In genomic region chr1:176929710-176930109, GRCm38 (mm10) we compare ENCODE assay signal across 10 mouse cellular contexts.
DNase-seq lines count a peak whose midpoint lies in the region; ATAC-seq and TF ChIP-seq lines count a peak whose summit lies in the region.
"Had no signal": no experiment of that assay in that cellular context is flagged by ENCODE, and none has a peak within 500 bp of the region (broad histone marks: within the 10 kb centered on the region; RNA-seq: fewer than 3 reads in every experiment).

No protein-coding gene starts in this region.

- no peak overlapping the region for H3K27ac ChIP-seq in liver, embryonic 12.5 days
- H3K27ac ChIP-seq in liver, embryonic 11.5 days (ENCODE audit: low read depth, low read length), result no peak overlapping the region
- peak overlapping the region; percentile 55 for H3K27ac ChIP-seq in forebrain, embryonic 13.5 days
- H3K27ac ChIP-seq in hindbrain, postnatal 0 days, result peak overlapping the region; percentile 79
- no peak overlapping the region for H3K27ac ChIP-seq in neural tube, embryonic 15.5 days (replicated peaks)
- no peak overlapping the region for H3K27ac ChIP-seq in kidney, embryonic 16.5 days (ENCODE audit: low read length)
- H3K27ac ChIP-seq: lung, embryonic 15.5 days had no signal

- no peak for TF ChIP-seq CTCF in hindbrain, postnatal 0 days (IDR thresholded peaks at IDR 0.05; ENCODE audit: low read depth)

- peak; percentile 52; the same call in 1 of the 2 replicates for ATAC-seq in liver, embryonic 12.5 days
- ATAC-seq in liver, embryonic 11.5 days (replicated peaks; ENCODE audit: low FRiP score), result no peak
- ATAC-seq in forebrain, embryonic 13.5 days, result peak; percentile 74
- peak; percentile 96 for ATAC-seq in hindbrain, postnatal 0 days
- peak; percentile 55 for ATAC-seq in neural tube, embryonic 15.5 days (ENCODE audit: low FRiP score)
- no peak for ATAC-seq in kidney, embryonic 16.5 days (ENCODE audit: low FRiP score, low TSS enrichment)

- H3K9ac ChIP-seq in liver, embryonic 12.5 days, result no peak overlapping the region
- no peak overlapping the region for H3K9ac ChIP-seq in liver, embryonic 11.5 days (ENCODE audit: low read depth, low read length)
- no peak overlapping the region for H3K9ac ChIP-seq in forebrain, embryonic 13.5 days
- H3K9ac ChIP-seq in hindbrain, postnatal 0 days (replicated peaks; ENCODE audit: low read length), result no peak overlapping the region
- H3K9ac ChIP-seq in neural tube, embryonic 15.5 days (replicated peaks), result no peak overlapping the region
- no peak overlapping the region for H3K9ac ChIP-seq in kidney, embryonic 16.5 days (replicated peaks; ENCODE audit: low read length)
- H3K9ac ChIP-seq: lung, embryonic 15.5 days had no signal

- no peaks in the 10 kb centered on the region for H3K36me3 ChIP-seq in liver, embryonic 12.5 days
- no peaks in the 10 kb centered on the region for H3K36me3 ChIP-seq in liver, embryonic 11.5 days (ENCODE audit: control insufficient read depth, insufficient read depth, low read length)
- no peaks in the 10 kb centered on the region for H3K36me3 ChIP-seq in forebrain, embryonic 13.5 days (ENCODE audit: poor library complexity, severe bottlenecking)
- H3K36me3 ChIP-seq in hindbrain, postnatal 0 days (ENCODE audit: insufficient read depth, low read length), result no peaks in the 10 kb centered on the region
- no peaks in the 10 kb centered on the region for H3K36me3 ChIP-seq in neural tube, embryonic 15.5 days
- H3K36me3 ChIP-seq in kidney, embryonic 16.5 days (ENCODE audit: insufficient read depth, low read length), result no peaks in the 10 kb centered on the region
- H3K36me3 ChIP-seq: lung, embryonic 15.5 days had no signal

- 76% methylated on average over 8 of the region's 8 CpGs for WGBS in liver, embryonic 12.5 days (ENCODE audit: insufficient replicate concordance)
- WGBS in liver, embryonic 11.5 days, result 92% methylated on average over 8 of the region's 8 CpGs
- 61% methylated on average over 8 of the region's 8 CpGs for whole genome bisulfite sequencing in forebrain, embryonic 13.5 days
- 23% methylated on average over 8 of the region's 8 CpGs for WGBS in hindbrain, postnatal 0 days
- WGBS in neural tube, embryonic 15.5 days, result 43% methylated on average over 8 of the region's 8 CpGs
- 92% methylated on average over 8 of the region's 8 CpGs for WGBS in kidney, embryonic 16.5 days

- no peaks in the 10 kb centered on the region for H3K9me3 ChIP-seq in liver, embryonic 12.5 days (replicated peaks)
- no peaks in the 10 kb centered on the region for H3K9me3 ChIP-seq in liver, embryonic 11.5 days (ENCODE audit: control insufficient read depth, low read length)
- no peaks in the 10 kb centered on the region for H3K9me3 ChIP-seq in forebrain, embryonic 13.5 days (replicated peaks)
- H3K9me3 ChIP-seq in hindbrain, postnatal 0 days (ENCODE audit: low read length), result no peaks in the 10 kb centered on the region
- no peaks in the 10 kb centered on the region for H3K9me3 ChIP-seq in neural tube, embryonic 15.5 days (replicated peaks)
- H3K9me3 ChIP-seq in kidney, embryonic 16.5 days (ENCODE audit: low read length), result no peaks in the 10 kb centered on the region
- H3K9me3 ChIP-seq: lung, embryonic 15.5 days had no signal

- H3K4me2 ChIP-seq in liver, embryonic 12.5 days, result no peak overlapping the region
- no peak overlapping the region for H3K4me2 ChIP-seq in liver, embryonic 11.5 days
- H3K4me2 ChIP-seq in forebrain, embryonic 13.5 days, result 0 out of 2 replicates have a peak overlapping the region, but pooled peaks have one; percentile 0
- peak overlapping the region; percentile 30 for H3K4me2 ChIP-seq in hindbrain, postnatal 0 days (ENCODE audit: low read depth, low read length)
- H3K4me2 ChIP-seq in neural tube, embryonic 15.5 days, result no peak overlapping the region
- no peak overlapping the region for H3K4me2 ChIP-seq in kidney, embryonic 16.5 days (replicated peaks; ENCODE audit: low read depth, low read length)
- H3K4me2 ChIP-seq: lung, embryonic 15.5 days had no signal

- no peak for DNase-seq in liver, embryonic 11.5 days (ENCODE audit: low spot score)
- DNase-seq in hindbrain, postnatal 0 days (ENCODE audit: low spot score), result peak; percentile 87
- DNase-seq in left cerebral cortex, postnatal 10 days (ENCODE audit: extremely low spot score in 1 of 2, low spot score in 2 of 2), result no peak
- DNase-seq in frontal cortex, postnatal 10 days (ENCODE audit: low spot score in 2 of 2), result no peak
- DNase-seq: kidney, postnatal 14 days had no signal

- no peak overlapping the region for H3K4me3 ChIP-seq in liver, embryonic 12.5 days
- no peak overlapping the region for H3K4me3 ChIP-seq in liver, embryonic 11.5 days (ENCODE audit: low read depth, low read length)
- no peak overlapping the region for H3K4me3 ChIP-seq in forebrain, embryonic 13.5 days
- H3K4me3 ChIP-seq in hindbrain, postnatal 0 days (ENCODE audit: low read length), result no peak overlapping the region
- H3K4me3 ChIP-seq in neural tube, embryonic 15.5 days (replicated peaks), result no peak overlapping the region
- no peak overlapping the region for H3K4me3 ChIP-seq in kidney, embryonic 16.5 days (ENCODE audit: low read length)
- H3K4me3 ChIP-seq: lung, embryonic 15.5 days had no signal

- H3K4me1 ChIP-seq in liver, embryonic 12.5 days, result peaks cover 5% of the 10 kb centered on the region; the same call in 1 of the 2 replicates
- H3K4me1 ChIP-seq in liver, embryonic 11.5 days (replicated peaks; ENCODE audit: control insufficient read depth, insufficient read depth, low read length), result no peaks in the 10 kb centered on the region
- H3K4me1 ChIP-seq in forebrain, embryonic 13.5 days, result peaks cover 39% of the 10 kb centered on the region
- peaks cover 4% of the 10 kb centered on the region; the same call in 1 of the 2 replicates for H3K4me1 ChIP-seq in hindbrain, postnatal 0 days (ENCODE audit: insufficient read depth, low read length)
- no peaks in the 10 kb centered on the region for H3K4me1 ChIP-seq in neural tube, embryonic 15.5 days
- H3K4me1 ChIP-seq in kidney, embryonic 16.5 days (ENCODE audit: insufficient read depth, low read length), result no peaks in the 10 kb centered on the region

- intact Hi-C loops in left cerebral cortex, postnatal 10 days (cut with DNase I), result loop anchor here (5.0 kb wide), 1 partner anchor 518 kb away; no protein-coding TSS in a partner anchor

- H3K27me3 ChIP-seq in liver, embryonic 12.5 days (replicated peaks), result no peaks in the 10 kb centered on the region
- H3K27me3 ChIP-seq in liver, embryonic 11.5 days (replicated peaks; ENCODE audit: control insufficient read depth, insufficient read depth, low read length), result no peaks in the 10 kb centered on the region
- no peaks in the 10 kb centered on the region for H3K27me3 ChIP-seq in forebrain, embryonic 13.5 days
- H3K27me3 ChIP-seq in hindbrain, postnatal 0 days (ENCODE audit: insufficient read depth, low read length), result no peaks in the 10 kb centered on the region
- no peaks in the 10 kb centered on the region for H3K27me3 ChIP-seq in neural tube, embryonic 15.5 days (replicated peaks)
- H3K27me3 ChIP-seq in kidney, embryonic 16.5 days (ENCODE audit: insufficient read depth, low read length), result no peaks in the 10 kb centered on the region
- H3K27me3 ChIP-seq: lung, embryonic 15.5 days had no signal

Comparison
In these comparisons a context has a peak if more than half of its experiments do, and no peak if none do; other contexts are left out.
1. ATAC-seq: peak in liver, embryonic 12.5 days (single experiment), forebrain, embryonic 13.5 days (single experiment), hindbrain, postnatal 0 days (single experiment) and neural tube, embryonic 15.5 days (single experiment); none in liver, embryonic 11.5 days (single experiment) and kidney, embryonic 16.5 days (single experiment).
2. H3K27ac ChIP-seq: peak in forebrain, embryonic 13.5 days (single experiment) and hindbrain, postnatal 0 days (single experiment); none in liver, embryonic 12.5 days (single experiment), liver, embryonic 11.5 days (single experiment), neural tube, embryonic 15.5 days (single experiment) and kidney, embryonic 16.5 days (single experiment).
3. H3K4me2 ChIP-seq: peak in forebrain, embryonic 13.5 days (single experiment) and hindbrain, postnatal 0 days (single experiment); none in liver, embryonic 12.5 days (single experiment), liver, embryonic 11.5 days (single experiment), neural tube, embryonic 15.5 days (single experiment) and kidney, embryonic 16.5 days (single experiment).